Mouse (Mus musculus) megakaryocyte, embryonic 14.5 days (primary cell): ENCODE measurements around the gene Nubp1.

Experiments used
- FLI1 ChIP-seq: IDR thresholded peaks from 2 replicates; pipeline ENCODE4 v1.6.1; 2012; ENCODE audit warnings: low read length, inconsistent platforms, mixed read lengths
- GATA1 ChIP-seq: IDR thresholded peaks from 3 replicates; pipeline ENCODE4 v1.6.1; 2012; ENCODE audit warnings: mixed read lengths, low read length, inconsistent platforms, borderline replicate concordance

DNA sequence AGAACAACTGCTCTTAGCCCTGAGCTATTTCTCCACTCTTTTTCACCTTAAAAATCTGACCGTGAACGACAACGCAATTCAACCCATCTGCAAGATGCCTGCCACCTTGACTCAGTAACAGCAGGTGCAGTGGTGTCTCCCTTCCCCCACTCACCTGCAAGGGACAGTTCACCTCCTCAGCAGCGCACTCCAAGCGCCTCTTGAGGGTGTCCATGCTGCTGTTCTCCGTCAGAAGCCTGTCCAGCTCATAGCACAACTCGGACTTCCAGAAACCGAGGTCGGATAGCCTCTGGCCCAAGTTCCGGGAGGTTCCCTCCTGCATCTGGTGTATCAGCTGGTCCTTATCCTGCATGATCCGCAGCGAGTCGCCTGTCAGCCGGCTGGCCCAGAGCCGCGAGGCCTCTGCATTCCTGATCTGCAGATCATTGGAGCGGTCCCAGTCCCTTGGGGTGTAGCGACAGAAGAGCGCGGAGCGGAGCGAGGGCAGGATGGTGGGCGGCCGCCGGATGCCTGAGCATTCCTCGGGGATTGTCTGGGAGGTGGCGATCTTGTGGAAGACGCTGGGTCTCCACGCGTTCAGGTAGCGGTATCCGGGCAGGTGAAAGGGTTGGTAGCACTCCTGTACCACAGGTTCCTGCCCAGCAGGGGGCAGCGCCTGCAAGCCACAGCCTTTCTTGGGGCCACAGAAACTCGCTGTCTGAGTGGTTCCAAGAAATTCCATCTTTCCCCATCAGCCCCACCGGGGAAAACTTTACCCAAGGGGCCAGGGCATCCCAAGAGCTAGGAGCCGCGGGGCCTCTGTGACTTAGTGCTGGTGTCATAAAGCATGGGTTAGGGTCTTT is 16.8 kb upstream of the Nubp1 start, which contains the start of gene Tekt5:
- TF ChIP-seq GATA1 (no peak), FLI1 (no peak)
